Mouse (Mus musculus) embryonic stem cell, embryonic (primary cell): ENCODE data around the gene Ankrd60.

Source experiments
- CTCF ChIA-PET, 4 experiments: fragments of 300-600 bp in 2 of 4; fragments of 350-600 bp in 2 of 4; sonication (Branson Sonifier 250); formaldehyde crosslinking; loops; one replicate each; lab custom pipeline; 2022; ENCODE audit warnings: inconsistent platforms in 2 of 4; lab: Charles Lee
- POLR2A ChIA-PET, 4 experiments: fragments of 300-600 bp in 2 of 4; fragments of 350-600 bp in 2 of 4; sonication (Branson Sonifier 250); formaldehyde crosslinking; loops; one replicate each; lab custom pipeline; 2022; ENCODE audit warnings: antibody characterized with exemption in 4 of 4, inconsistent platforms in 1 of 4; lab: Charles Lee

Ankrd60 gene

DNA sequence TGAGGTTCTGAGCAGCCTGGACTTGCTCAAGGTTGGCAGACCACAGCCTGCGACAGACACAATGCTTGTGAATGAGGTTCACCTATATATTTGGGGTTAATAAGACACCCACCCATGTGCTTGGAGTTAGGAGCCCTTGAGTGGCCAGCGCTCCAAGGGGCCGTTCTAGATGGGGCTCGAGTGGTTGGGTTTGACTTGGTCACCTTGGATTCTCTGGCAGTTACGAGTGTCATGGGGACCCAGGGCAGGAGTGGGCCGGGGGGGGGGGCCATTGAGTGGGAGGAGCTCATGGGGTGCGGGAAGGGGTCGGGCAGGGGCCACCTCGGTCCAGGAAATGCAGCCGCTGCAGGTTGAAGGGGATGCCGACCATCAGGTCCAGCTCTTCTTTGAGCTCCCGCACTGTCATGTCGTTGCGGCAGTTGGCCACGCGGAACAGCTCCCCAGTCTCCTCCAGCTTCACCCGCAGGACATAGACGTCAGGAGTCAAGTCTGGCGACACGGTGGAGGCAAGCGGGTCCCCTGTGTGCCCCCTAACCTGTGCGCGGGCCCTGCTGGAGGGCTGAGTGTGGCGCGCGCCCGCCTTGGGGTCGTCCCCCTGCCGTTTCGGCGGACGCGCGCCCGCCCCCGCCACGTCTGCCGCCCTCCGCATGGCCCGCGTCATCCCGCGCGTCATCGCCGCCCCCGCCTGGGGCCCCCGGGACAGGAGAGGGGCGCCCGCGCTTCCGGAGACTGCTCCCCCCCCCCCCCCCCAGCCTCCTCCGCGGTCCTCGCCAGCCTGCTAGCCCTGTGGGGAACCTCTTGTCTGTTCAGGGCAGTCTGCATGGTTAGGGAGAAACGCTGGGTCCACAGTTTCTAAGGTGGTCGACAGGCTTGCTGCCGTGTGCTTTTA is at the start of gene Ankrd60:
TSS of gene Ankrd60 (minus strand) at position 697 of the 889 bp plus-strand sequence.
- ChIA-PET POLR2A (interaction anchor here in 1 of 4 experiments (0.7 to 2.1 kb wide), 2 partner anchors 12 to 26 kb away, joined by 3 to 6 read pairs; no protein-coding TSS in a partner anchor), CTCF (interaction anchor here (0.5 to 1.4 kb wide), 5 partner anchors 9 to 683 kb away, joined by 3 to 5 read pairs (median 4); no protein-coding TSS in a partner anchor)

DNA sequence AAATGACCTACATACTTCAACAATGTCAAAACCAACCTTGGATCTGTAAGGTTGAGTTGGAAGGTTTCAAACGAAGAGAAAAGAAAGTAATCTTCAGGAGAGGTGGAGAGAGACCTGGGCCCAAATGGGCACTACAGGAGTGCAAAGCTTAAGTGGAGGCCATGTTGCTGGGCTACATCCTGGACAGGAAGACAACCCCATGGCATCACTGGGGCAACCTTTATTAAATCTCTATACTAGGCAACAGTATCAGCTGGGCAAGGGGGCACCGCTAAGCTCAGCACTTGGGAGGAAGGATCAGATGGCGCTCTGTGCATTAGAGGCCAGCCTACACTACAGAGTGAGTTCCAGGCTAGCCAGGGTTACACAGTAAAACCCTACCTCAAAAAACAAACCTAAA is 47.6 kb upstream of the Ankrd60 start:
- CTCF ChIA-PET = no interaction called here

DNA sequence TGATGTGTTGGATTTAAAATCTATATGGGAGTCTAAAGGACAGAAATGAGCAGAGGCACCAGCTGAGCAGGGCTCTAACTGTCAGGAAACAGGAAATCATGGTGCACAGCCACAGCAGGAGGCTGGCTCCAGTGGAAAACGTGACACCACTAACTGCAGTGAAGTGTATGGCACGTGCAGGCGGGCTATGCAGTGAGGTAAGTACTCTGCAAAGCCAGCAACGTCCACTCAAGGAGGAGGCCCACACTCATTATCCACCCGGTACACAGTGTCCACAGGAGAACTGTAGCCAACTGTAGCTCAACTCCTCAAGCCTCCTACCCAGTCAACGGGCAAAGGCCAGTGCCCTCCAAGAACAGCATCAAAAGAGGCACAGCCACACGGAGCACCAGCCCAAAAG is 46.5 kb upstream of the Ankrd60 start:
- ChIA-PET CTCF (no interaction called here), POLR2A (no interaction called here)

More for the DNA sequence above, 47.6 kb upstream of the Ankrd60 start:
- POLR2A ChIA-PET = interaction anchor here in 1 of 4 experiments (0.8 kb wide), 1 partner anchor 17 kb away, joined by 4 read pairs; no protein-coding TSS in a partner anchor

DNA sequence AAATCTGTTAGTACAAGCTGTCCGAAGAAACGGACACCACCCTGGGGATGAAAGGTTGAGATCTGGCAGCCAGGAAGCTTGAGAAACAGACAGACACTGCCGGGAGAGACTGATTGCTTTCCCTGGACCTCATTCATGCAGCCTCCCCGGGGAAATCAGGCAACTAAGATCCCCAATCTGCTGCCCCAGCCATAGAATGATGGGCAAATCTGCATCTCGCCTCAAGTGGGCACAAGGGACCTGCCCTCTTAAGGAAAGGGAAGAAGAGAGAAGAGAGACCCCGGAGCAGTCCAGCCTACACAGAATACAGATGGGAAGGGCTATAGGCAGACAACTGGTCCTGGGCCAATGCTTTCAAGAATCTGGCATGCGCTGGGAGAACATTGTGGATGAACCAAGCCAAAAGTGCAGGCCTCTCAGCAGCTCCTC is 44.0 kb upstream of the Ankrd60 start:
- ChIA-PET CTCF (interaction anchor here in 1 of 4 experiments (0.6 kb wide), 1 partner anchor 223 kb away, joined by 3 read pairs; no protein-coding TSS in a partner anchor), POLR2A (no interaction called here)

DNA sequence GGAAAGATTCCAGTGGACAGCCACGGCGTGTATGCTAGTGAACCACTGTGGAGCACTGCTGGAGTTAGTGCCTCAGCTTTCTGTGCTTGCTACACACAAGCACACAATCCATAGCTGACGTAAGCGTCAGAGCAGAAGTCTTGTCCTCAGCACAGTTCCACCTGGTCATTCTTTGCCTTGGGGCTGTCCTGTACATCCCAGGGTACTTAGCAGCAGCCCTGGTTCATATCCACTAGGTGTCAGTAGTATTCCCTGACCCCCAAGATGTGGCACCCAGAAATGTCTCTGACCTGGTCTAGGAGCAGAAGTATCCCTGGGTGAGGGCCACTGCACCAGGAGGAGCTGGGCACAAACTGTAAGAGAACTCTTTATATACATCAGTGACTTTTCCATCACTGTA is 42.5 kb upstream of the Ankrd60 start:
- ChIA-PET CTCF (interaction anchor here in 2 of 4 experiments (1.0 to 1.2 kb wide), 2 partner anchors 25 kb away, joined by 3 read pairs; no protein-coding TSS in a partner anchor), POLR2A (no interaction called here)

DNA sequence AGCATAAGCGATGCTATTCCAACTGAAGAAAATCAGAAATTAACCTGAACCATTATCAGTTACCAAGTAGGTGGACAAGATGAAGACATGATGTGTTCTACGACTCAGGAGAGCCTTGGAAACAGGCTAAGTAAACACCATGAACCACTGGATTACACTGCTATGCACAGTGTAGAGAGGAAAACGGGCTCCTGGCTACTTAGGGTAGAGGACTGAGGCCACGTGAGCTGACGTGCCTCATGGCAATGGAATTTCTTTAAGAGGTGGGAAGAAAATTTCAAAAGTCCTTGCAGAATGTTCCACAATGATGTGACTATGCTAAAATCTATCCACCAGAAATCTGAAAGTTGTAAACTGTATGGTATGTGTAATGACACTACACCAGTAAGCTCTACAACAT is 41.0 kb upstream of the Ankrd60 start:
- CTCF ChIA-PET = no interaction called here
- POLR2A ChIA-PET = no interaction called here

DNA sequence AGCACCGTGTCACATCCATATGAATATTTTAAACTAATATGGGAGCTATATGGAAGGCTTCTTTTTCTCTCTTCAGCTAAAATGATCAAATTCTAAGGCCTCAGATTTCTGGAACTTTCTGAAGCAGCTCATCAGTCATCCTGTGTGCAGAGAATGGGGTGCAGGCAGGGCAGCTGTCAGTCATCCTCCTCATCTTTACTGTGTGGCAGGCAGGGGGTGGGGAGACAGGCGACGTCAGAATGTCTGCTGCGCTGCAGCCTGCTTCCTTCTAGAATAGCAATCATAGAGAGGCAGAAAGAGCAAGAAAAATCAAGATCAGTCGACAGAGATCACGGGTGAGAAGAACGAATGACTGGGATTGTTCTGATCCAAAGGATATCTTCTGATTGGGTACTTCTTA is 38.0 kb upstream of the Ankrd60 start:
- CTCF ChIA-PET = interaction anchor here in 1 of 4 experiments (1.1 kb wide), 1 partner anchor 21 kb away, joined by 3 read pairs; no protein-coding TSS in a partner anchor

DNA sequence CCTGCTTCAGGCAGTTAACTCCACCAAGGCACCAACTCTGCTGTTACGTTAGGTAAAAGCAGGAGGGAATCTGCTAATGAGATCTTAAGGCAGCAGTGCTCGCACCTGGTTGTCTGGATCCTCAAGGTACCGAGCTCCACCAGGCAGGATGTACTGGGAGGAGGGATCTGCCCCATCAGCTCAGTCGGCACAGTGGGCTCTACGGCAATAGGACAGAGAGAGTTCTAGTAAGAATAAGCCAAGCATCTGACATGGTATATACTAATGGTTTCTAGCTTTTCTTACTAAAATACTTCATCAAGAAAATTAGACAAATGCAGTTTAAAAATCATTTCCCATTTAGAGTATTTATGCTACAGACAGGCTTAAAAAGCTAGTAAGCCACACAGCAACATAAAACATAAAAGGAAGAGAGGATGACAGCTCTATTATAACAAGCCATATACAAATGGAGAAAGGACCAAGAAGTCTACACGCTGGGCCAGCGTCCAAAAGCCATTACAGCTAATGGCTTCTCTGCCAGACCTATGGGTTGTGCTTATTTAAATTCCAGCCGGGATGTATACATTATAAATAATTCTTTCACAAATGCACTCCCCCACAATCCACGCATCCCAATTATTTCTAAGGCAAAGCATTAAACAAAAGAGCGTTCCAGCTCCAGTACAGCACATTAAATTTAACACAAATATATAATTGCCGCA is 37.4 kb upstream of the Ankrd60 start:
- CTCF ChIA-PET = interaction anchor here in 2 of 4 experiments (0.6 to 1.1 kb wide), 2 partner anchors 20 to 370 kb away, joined by 3 read pairs; no protein-coding TSS in a partner anchor

More for the DNA sequence above, 38.0 kb upstream of the Ankrd60 start:
- POLR2A ChIA-PET = interaction anchor here in 2 of 4 experiments (0.7 to 1.4 kb wide), 2 partner anchors 11 to 48 kb away, joined by 3 read pairs; no protein-coding TSS in a partner anchor

DNA sequence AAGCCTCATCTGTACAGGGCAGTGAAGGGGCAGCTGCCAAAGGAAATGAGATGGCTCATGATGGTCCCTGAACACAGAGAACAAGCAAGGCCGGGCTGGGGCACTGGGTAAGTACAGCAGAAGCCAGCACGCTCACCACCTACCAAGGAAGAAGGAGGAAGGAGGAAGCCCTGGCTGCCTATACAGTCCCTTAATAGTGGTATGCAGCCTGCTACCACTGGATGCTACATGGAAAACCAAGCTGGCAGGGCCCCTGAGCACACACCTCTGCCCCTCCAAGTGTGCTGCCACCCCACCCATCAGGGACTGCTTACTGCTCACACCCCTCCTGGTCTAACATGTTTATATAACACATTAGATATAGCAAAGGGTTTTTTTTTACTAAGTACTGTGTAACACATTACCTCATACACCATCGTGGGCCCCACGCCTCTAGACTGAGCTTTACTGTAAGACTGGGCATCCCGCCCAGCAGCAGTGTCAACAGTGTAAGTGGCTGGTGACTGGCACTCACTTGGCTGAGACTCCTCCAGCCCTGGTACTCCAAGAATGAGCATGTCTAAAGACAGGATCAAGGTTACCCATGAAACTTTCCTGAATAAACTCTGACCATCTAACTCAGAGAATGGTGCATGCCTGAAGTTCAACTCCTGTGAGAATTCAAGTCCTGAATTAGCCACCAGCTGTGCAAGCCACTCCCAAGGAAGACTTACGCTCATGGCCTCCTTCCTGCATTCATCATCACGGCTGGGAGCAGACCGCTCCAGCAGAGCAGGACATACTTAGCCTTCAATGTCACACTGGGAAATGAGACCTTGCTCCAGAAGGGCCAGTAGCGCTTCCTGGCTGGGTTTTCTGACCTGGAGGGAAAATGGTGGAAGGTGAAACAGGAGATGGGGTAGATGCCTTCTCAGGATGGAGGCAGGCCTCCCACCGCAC is 30.1 kb upstream of the Ankrd60 start:
- POLR2A ChIA-PET = interaction anchor here in 1 of 4 experiments (1.1 kb wide), 1 partner anchor 11 kb away, joined by 3 read pairs; no protein-coding TSS in a partner anchor
- CTCF ChIA-PET = interaction anchor here in 2 of 4 experiments (0.7 to 1.0 kb wide), 2 partner anchors 12 to 21 kb away, joined by 3 read pairs; no protein-coding TSS in a partner anchor

More for the DNA sequence above, 37.4 kb upstream of the Ankrd60 start:
- POLR2A ChIA-PET = interaction anchor here in 2 of 4 experiments (0.7 to 1.4 kb wide), 3 partner anchors 10 to 48 kb away, joined by 3 read pairs; no protein-coding TSS in a partner anchor

DNA sequence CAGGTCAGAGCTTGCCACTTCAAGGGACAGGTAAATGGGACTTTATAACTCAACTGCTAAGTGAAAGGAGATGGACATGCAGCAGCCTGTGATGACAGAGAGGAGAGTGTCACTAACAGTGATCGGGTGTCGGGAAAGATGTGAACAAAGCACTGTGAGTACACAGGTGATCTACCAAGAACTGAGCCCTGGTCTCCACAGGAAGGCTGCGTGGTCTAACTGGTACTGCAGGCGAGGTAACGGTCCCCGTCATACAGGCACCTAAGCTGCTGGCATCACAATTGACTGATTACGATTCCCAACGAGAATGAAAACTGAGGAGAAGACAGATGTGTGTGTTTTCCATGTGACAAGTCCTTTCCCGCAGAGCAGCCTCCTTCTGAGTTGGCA is 28.2 kb upstream of the Ankrd60 start:
- POLR2A ChIA-PET = interaction anchor here in 2 of 4 experiments (0.6 to 1.2 kb wide), 2 partner anchors 53 to 218 kb away, joined by 3 to 4 read pairs; partner anchors contain the start of gene Rab22a (in 1 of the 2)
- CTCF ChIA-PET = interaction anchor here in 2 of 4 experiments (1.9 to 2.2 kb wide), 2 partner anchors 11 kb away, joined by 4 to 10 read pairs; no protein-coding TSS in a partner anchor

DNA sequence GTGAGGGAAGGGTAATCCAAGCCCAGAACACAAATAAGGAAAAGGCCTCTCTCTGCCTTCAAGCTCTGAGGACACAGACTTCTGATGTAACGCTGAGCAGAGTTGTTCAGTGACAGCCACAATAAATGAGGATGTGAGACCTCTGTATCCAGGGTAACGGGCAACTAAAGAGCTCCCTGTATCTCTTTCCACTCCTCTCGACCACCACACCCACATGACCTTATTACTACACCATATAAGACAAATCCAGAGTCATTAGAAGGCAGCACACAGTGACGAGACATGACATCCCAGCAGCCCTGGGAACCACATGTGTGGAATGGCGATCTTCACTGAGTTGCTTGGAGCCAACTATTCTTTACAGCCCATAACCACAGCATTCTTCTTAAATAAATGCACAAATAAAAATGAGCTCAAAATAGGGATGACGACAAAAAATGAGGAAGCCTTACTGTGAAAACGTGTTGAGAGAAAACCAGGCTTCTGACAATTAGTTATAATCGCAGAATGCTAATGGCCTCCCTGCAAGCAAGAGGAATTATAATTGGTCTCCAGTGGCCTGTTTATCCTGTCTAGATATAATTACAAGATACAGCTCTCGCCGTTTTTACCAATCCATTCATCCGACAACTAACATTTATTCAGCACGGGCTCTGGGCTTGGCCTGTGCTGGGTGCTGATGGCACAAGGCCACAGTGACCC is 27.7 kb upstream of the Ankrd60 start:
- CTCF ChIA-PET = interaction anchor here in 2 of 4 experiments (0.6 to 2.2 kb wide), 3 partner anchors 10 to 655 kb away, joined by 3 to 10 read pairs (median 4); no protein-coding TSS in a partner anchor
- POLR2A ChIA-PET = interaction anchor here in 3 of 4 experiments (0.6 to 1.2 kb wide), 4 partner anchors 10 to 217 kb away, joined by 3 to 4 read pairs (median 3); partner anchors contain the start of gene Rab22a (in 1 of the 3)

DNA sequence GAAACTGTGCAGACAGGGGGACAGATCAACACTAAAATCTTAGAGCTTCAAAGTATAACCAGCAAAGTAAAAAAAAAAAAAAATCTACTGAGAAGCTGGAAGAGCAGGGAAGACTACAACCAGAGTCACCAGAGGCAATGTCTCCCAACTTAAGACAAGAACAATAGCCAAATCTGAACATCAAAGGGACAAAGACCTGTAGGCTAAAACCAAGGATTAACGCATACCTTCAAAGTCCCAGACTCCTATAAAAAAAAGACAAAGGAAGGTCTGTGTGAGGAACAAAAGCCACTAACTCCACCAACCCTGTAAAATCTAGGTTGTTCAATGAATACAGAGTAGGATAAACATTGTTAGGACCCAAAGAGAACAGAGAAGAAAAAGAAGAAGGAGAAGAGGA is 23.7 kb upstream of the Ankrd60 start:
- CTCF ChIA-PET = interaction anchor here in 1 of 4 experiments (0.6 kb wide), 1 partner anchor 1730 kb away, joined by 3 read pairs; no protein-coding TSS in a partner anchor
- POLR2A ChIA-PET = interaction anchor here in 1 of 4 experiments (0.7 kb wide), 1 partner anchor 718 kb away, joined by 4 read pairs; no protein-coding TSS in a partner anchor

DNA sequence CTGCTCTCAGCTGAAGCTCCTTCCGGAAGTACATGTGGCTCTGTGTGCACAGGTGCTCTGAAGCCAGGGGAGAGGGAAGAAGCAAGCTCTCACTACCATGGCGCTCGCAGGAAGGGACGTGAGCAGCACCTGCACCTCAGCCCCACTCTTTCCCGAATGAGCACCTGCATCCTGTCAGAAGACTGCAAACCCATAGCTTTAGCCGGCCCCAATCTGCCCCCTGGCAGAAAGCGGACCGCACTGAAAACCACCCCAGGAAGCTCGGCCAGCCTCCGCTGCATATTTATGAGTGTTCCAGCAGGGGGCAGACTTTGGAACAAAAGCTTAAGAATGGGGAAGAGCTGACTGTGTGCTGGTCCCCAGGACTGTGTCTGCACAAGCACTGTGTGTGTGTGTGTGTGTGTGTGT is 17.2 kb upstream of the Ankrd60 start:
- CTCF ChIA-PET = interaction anchor here (0.5 to 2.6 kb wide), 67 partner anchors 8 to 1337 kb away, joined by 3 to 27 read pairs (median 3); partner anchors contain the start of genes Gnas (in 2 of the 4), Ankrd60 (in 1 of the 4), Rab22a (in 1 of the 4) and Vapb (in 1 of the 4)

DNA sequence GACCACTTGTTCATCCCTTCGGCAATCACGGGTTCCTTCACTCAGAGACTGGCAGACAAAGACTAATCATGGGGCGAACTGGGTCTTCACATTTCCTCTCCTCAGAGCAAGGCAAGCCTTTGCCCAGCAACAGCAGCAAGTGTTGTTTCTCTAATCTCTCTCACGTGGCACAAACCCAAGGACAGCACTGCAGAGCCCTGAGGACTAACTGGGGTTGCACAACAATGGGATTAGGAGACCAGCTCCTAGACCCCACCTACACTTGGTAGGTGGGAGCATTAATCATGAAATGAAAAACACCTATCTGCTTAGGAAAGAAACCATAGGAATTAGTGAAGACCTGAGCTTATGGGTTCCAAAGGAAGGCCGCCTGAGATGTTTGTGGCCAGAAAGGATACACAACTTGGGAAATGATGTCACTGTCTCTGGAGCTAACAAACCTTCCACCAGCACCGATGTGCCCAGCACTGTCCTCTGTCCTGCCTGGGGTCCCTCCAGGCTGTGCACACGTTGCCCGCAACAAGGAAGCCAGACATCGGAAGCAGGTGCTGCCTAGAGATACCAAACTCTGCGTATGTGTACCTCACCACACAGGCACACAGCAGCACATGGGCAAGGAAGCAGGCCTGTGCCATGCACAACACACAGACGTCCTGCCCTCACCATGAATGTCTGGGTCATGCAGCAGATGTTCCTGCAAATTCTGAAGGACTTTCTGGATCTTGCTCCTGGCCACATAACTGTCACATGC is 16.3 kb upstream of the Ankrd60 start:
- ChIA-PET CTCF (interaction anchor here (0.5 to 2.6 kb wide), 25 partner anchors 7 to 694 kb away, joined by 3 to 27 read pairs (median 5); partner anchors contain the start of gene Gnas (in 1 of the 4)), POLR2A (interaction anchor here in 3 of 4 experiments (0.5 to 2.2 kb wide), 14 partner anchors 7 to 701 kb away, joined by 3 to 11 read pairs (median 4); partner anchors contain the start of genes Rab22a (in 3 of the 3) and Stx16 (in 1 of the 3))

More for the DNA sequence above, 17.2 kb upstream of the Ankrd60 start:
- POLR2A ChIA-PET = interaction anchor here (0.5 to 2.2 kb wide), 20 partner anchors 8 to 703 kb away, joined by 3 to 11 read pairs (median 3); partner anchors contain the start of genes Rab22a (in 2 of the 4), Gnas (in 1 of the 4) and Stx16 (in 1 of the 4)

DNA sequence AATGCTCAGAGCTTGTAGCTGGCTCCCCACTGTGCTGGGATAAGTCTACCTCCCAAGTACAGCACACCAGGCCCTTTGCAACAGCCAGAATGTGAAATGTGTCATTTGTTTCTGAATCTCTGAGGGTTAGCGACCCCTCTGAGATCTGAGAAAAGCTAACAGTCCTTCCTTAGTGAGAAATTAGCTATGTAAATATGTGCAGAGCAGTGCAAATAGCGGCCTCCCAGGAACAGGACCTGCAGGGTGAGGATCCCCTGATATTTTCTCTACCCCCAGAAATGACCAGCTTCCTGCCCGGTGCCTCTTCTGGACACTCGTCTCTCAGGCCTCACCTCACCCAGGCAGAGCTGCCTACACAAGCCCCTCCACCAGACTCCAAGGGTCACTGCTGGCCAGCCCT is 15.7 kb upstream of the Ankrd60 start:
- ChIA-PET CTCF (interaction anchor here in 1 of 4 experiments (0.9 to 2.2 kb wide), 4 partner anchors 8 to 690 kb away, joined by 3 to 10 read pairs (median 8); partner anchors contain the start of gene Gnas), POLR2A (interaction anchor here in 2 of 4 experiments (0.6 to 2.2 kb wide), 5 partner anchors 27 to 702 kb away, joined by 3 to 11 read pairs (median 4); partner anchors contain the start of gene Rab22a (in 2 of the 2))
